Mouse (Mus musculus) neural tube, embryonic 12.5 days (tissue): ENCODE measurements around the gene Spryd4. TPM values are rescaled to one million over a fixed set of nuclear protein-coding genes. Genes with fewer than 3 reads are reported as not detected.
"Not testable (repeated sequence)": the region's sequence is repeated elsewhere in the genome, so short reads cannot be mapped to it uniquely, and the experiment has no call there.

Source experiments
- ATAC-seq: fragments of 200-750 bp; cut with Nextera tagmentation; 2 replicates; pipeline ENCODE4 v1.8.0; 2017; ENCODE audit warnings: low read depth, mild to moderate bottlenecking, moderate TSS enrichment, moderate library complexity; ENCODE audit not compliant: low FRiP score
- H3K27ac ChIP-seq: fragments of 300-500 bp; sonication (generic); 2 replicates; pipeline ENCODE4 v1.5.1; 2016
- H3K27me3 ChIP-seq: fragments of 300-500 bp; sonication (generic); replicated peaks from 2 replicates; pipeline ENCODE4 v1.6.1; 2016; ENCODE audit warnings: mild to moderate bottlenecking
- H3K36me3 ChIP-seq: fragments of 300-500 bp; sonication (generic); 2 replicates; pipeline ENCODE4 v1.6.1; 2016; ENCODE audit warnings: mild to moderate bottlenecking
- H3K4me1 ChIP-seq: fragments of 300-500 bp; sonication (generic); 2 replicates; pipeline ENCODE4 v1.6.1; 2016
- H3K4me2 ChIP-seq: fragments of 300-500 bp; sonication (generic); replicated peaks from 2 replicates; pipeline ENCODE4 v1.6.1; 2016; ENCODE audit warnings: mild to moderate bottlenecking
- H3K4me3 ChIP-seq: fragments of 300-500 bp; sonication (generic); 2 replicates; pipeline ENCODE4 v1.5.1; 2016
- H3K9ac ChIP-seq: fragments of 300-500 bp; sonication (generic); 2 replicates; pipeline ENCODE4 v1.6.1; 2016; ENCODE audit warnings: mild to moderate bottlenecking
- H3K9me3 ChIP-seq: fragments of 300-500 bp; sonication (generic); 2 replicates; pipeline ENCODE4 v1.6.1; 2016; ENCODE audit warnings: mild to moderate bottlenecking
- WGBS: fragments of 180-500 bp; shearing (Covaris S2); methylation state at CpG from one replicate; pipeline ENCODE4 v1.1.7; 2016; 5-methylcytosine and 5-hydroxymethylcytosine counted together
- polyA plus RNA-seq: library from polyadenylated mRNA; unstranded; fragments of >200 nt; fragmentation: Nextera tagmentation; extraction: Ambion mirVana; gene quantifications from 2 replicates; pipeline ENCODE4 v1.2.1, GENCODE M21; 2016

Gene Spryd4
- polyA plus RNA-seq, 1 experiment from 2014 or later = 21.8 TPM

GRCm38 (mm10) chr10:128194551-128195461 is 16.8 kb downstream of the Spryd4 start:
- peak overlapping the region; percentile 69 for H3K9ac ChIP-seq
- peaks cover 22% of the 10 kb centered on the region for H3K27me3 ChIP-seq
- H3K36me3 ChIP-seq = no peaks in the 10 kb centered on the region
- under 1% methylated on average over 70 of the region's 79 CpGs for WGBS
- H3K4me3 ChIP-seq = peak overlapping the region; percentile 70
- no peaks in the 10 kb centered on the region for H3K9me3 ChIP-seq
- ATAC-seq = peak; percentile 91
- H3K4me2 ChIP-seq = peak overlapping the region; percentile 98
- H3K4me1 ChIP-seq = peaks cover 15% of the 10 kb centered on the region
- H3K27ac ChIP-seq = no peak overlapping the region

GRCm38 (mm10) chr10:128194024-128194550 is 17.5 kb downstream of the Spryd4 start, which contains the start of gene Gls2:
Gls2 (plus strand) TSS chr10:128194457.
- Histone ChIP-seq H3K4me1 (peaks cover 15% of the 10 kb centered on the region), H3K4me2 (peak within 1 kb of the TSS; percentile 98), H3K9me3 (no peaks in the 10 kb centered on the region), H3K9ac (peak within 1 kb of the TSS; percentile 69), H3K4me3 (peak within 1 kb of the TSS; percentile 70), H3K27me3 (peaks cover 22% of the 10 kb centered on the region), H3K36me3 (no peaks in the 10 kb centered on the region), H3K27ac (no peak within 1 kb of the TSS)
- ATAC-seq = peak; percentile 97
- under 1% methylated on average over 46 of the region's 46 CpGs for WGBS

DNA sequence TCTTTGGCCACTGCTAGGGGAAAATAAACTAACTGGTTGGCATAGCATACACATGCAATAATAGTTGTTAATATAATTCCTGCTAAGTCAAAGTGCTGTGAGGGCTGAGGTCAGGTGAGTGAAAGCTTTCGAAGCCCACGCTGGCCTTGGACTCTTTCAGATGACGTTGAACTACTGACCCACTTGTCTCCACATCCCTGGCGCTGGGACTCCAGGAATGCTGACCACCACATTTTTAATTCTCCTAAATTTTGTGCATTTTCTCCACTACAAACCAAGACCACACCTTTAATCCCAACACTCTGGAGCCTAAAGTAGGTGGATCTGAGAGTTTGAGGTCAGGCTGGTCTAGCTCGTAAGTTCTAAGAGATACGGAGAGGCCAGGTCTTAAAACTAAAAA is 18.5 kb downstream of the Spryd4 start:
- H3K4me1 ChIP-seq = peaks cover 15% of the 10 kb centered on the region
- no peaks in the 10 kb centered on the region for H3K9me3 ChIP-seq
- WGBS = 92% methylated on average over 6 of the region's 6 CpGs
- H3K27me3 ChIP-seq = peaks cover 22% of the 10 kb centered on the region
- H3K9ac ChIP-seq = no peak overlapping the region
- no peaks in the 10 kb centered on the region for H3K36me3 ChIP-seq
- H3K27ac ChIP-seq = no peak overlapping the region
- H3K4me2 ChIP-seq = peak overlapping the region; percentile 98; the same call in 1 of the 2 replicates
- H3K4me3 ChIP-seq = no peak overlapping the region
- ATAC-seq = no peak

DNA sequence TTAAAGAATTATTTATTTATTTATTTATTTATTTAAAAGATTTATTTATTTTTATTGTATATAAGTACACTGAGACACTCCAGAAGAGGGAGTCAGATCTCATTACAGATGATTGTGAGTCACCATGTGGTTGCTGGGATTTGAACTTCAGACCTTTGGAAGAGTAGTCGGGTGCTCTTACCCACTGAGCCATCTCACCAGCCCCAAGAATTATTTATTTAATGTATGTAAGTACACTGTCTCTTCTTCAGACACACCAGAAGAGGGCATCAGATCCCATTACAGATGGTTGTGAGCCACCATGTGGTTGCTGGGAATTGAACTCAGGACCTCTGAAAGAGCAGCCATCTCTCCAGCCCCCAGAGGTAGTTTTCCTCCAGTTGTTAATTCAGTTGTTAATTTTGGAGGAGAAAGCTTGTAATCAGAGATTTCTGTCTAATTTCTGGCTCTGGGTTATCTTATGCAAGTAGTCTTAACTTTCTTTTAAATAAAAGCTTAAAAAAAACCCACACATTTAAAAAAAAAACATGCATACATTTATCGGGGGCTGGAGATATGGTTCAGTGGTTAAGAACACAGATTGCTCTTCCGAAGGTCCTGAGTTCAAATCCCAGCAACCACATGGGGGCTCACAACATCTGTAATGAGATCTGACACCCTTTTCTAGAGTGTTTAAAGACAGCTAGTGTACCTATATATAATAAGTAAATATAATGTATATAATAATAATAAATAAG is 19.4 kb downstream of the Spryd4 start:
- H3K9me3 ChIP-seq, H3K36me3 ChIP-seq, H3K9ac ChIP-seq, H3K4me2 ChIP-seq, H3K4me3 ChIP-seq, H3K27ac ChIP-seq, ATAC-seq: not testable (repeated sequence)
- peaks cover 15% of the 10 kb centered on the region for H3K4me1 ChIP-seq
- peaks cover 22% of the 10 kb centered on the region for H3K27me3 ChIP-seq
- WGBS = 93% methylated on average over 3 of the region's 3 CpGs

DNA sequence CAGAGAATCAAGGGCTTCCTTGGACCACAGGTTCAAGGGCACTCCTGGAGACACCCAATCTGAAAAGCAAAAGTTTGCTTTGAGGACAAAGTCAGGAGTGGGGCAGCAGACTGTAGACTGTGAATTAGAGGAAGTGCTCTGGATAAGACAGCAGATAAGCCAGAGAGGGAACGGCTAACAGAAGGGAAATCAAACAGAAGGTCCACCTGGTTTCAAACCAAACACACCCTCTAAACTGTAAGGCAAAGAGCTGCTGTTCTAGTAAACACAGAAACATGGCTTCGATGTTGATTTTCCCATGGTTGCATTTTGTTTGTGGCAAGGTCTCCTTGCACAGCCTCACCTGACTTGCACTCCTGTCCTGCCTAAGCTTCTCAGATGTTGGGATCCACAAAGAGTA is 20.1 kb downstream of the Spryd4 start:
- Histone ChIP-seq H3K4me1 (peaks cover 15% of the 10 kb centered on the region), H3K9me3 (no peaks in the 10 kb centered on the region), H3K27me3 (peaks cover 19% of the 10 kb centered on the region), H3K27ac (no peak overlapping the region), H3K36me3 (no peaks in the 10 kb centered on the region), H3K4me3 (no peak overlapping the region), H3K9ac (no peak overlapping the region), H3K4me2 (no peak overlapping the region)
- 82% methylated on average over 2 of the region's 2 CpGs for WGBS
- ATAC-seq = no peak

GRCm38 (mm10) chr10:128188242-128188877 is 23.2 kb downstream of the Spryd4 start:
- ATAC-seq = no peak
- H3K9ac ChIP-seq = no peak overlapping the region
- WGBS = 39% methylated on average over 2 of the region's 2 CpGs
- H3K4me3 ChIP-seq = no peak overlapping the region
- H3K36me3 ChIP-seq = no peaks in the 10 kb centered on the region
- no peak overlapping the region for H3K27ac ChIP-seq
- no peaks in the 10 kb centered on the region for H3K9me3 ChIP-seq
- no peak overlapping the region for H3K4me2 ChIP-seq
- 0 out of 2 replicates have a peak, but pooled peaks cover under 1% of the 10 kb centered on the region for H3K4me1 ChIP-seq
- no peaks in the 10 kb centered on the region for H3K27me3 ChIP-seq

GRCm38 (mm10) chr10:128187181-128187605 is 24.4 kb downstream of the Spryd4 start:
- Histone ChIP-seq H3K27ac (no peak overlapping the region), H3K4me1 (no peaks in the 10 kb centered on the region), H3K4me2 (no peak overlapping the region), H3K27me3 (no peaks in the 10 kb centered on the region), H3K9ac (no peak overlapping the region), H3K36me3 (no peaks in the 10 kb centered on the region), H3K9me3 (no peaks in the 10 kb centered on the region), H3K4me3 (no peak overlapping the region)
- no peak for ATAC-seq
- 65% methylated on average over 5 of the region's 5 CpGs for WGBS

GRCm38 (mm10) chr10:128185959-128186358 is 25.6 kb downstream of the Spryd4 start:
- no peaks in the 10 kb centered on the region for H3K4me1 ChIP-seq
- no peaks in the 10 kb centered on the region for H3K27me3 ChIP-seq
- no peak overlapping the region for H3K9ac ChIP-seq
- H3K4me2 ChIP-seq = no peak overlapping the region
- H3K36me3 ChIP-seq = no peaks in the 10 kb centered on the region
- no peak overlapping the region for H3K27ac ChIP-seq
- no peak overlapping the region for H3K4me3 ChIP-seq
- ATAC-seq = peak; percentile 50; the same call in 1 of the 2 replicates
- WGBS = 57% methylated on average over 2 of the region's 2 CpGs
- H3K9me3 ChIP-seq = no peaks in the 10 kb centered on the region

- H3K4me3 ChIP-seq = no peak overlapping the region
- peak; percentile 25; the same call in 1 of the 2 replicates for ATAC-seq
- H3K9me3 ChIP-seq = no peaks in the 10 kb centered on the region
- H3K4me2 ChIP-seq = no peak overlapping the region
- no peaks in the 10 kb centered on the region for H3K4me1 ChIP-seq
- H3K9ac ChIP-seq = no peak overlapping the region
- no peak overlapping the region for H3K27ac ChIP-seq
- H3K36me3 ChIP-seq = no peaks in the 10 kb centered on the region
- WGBS = 76% methylated on average over 6 of the region's 6 CpGs
- H3K27me3 ChIP-seq = no peaks in the 10 kb centered on the region
Observed at GRCm38 (mm10) chr10:128185277-128185940, 26.2 kb downstream of the Spryd4 start.

- Histone ChIP-seq H3K36me3 (no peaks in the 10 kb centered on the region), H3K27ac (no peak overlapping the region), H3K4me3 (no peak overlapping the region), H3K9me3 (no peaks in the 10 kb centered on the region), H3K4me1 (no peaks in the 10 kb centered on the region), H3K4me2 (no peak overlapping the region), H3K27me3 (no peaks in the 10 kb centered on the region), H3K9ac (no peak overlapping the region)
- no peak for ATAC-seq
- WGBS = 90% methylated on average over 2 of the region's 2 CpGs
Observed at GRCm38 (mm10) chr10:128184296-128184695, 27.3 kb downstream of the Spryd4 start.

DNA sequence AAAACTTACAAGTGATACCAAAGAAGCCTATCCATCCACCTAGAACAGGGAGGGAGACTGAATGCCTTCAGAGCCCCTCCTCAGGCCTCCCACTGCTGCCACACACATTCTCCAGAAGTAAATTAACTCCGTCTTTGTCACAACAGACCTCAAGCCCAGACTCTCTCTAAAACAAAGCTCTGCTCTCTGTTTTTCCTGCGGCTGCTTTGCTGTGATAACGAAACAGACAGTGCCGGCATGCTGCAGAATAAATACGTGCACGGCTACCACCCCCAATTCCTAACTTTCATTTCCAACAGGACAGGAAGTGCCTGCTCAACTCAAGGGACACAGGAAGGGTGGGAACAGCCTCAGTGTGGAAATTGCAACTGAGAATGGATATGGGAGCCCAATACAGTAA is 31.6 kb downstream of the Spryd4 start, which contains the start of gene Rbms2:
Rbms2 (minus strand) TSS at position 309 of the 400 bp plus-strand sequence.
- no peak within 1 kb of the TSS for H3K27ac ChIP-seq
- peaks cover 8% of the 10 kb centered on the region for H3K4me1 ChIP-seq
- ATAC-seq = no peak
- H3K9ac ChIP-seq = no peak within 1 kb of the TSS
- H3K36me3 ChIP-seq = no peaks in the 10 kb centered on the region
- no peaks in the 10 kb centered on the region for H3K27me3 ChIP-seq
- no peaks in the 10 kb centered on the region for H3K9me3 ChIP-seq
- whole genome bisulfite sequencing = 1% methylated on average over 6 of the region's 6 CpGs
- no peak within 1 kb of the TSS for H3K4me3 ChIP-seq
- peak within 1 kb of the TSS; percentile 43 for H3K4me2 ChIP-seq
